Mouse (Mus musculus): ENCODE data around the gene Ggta1.

- TF ChIP-seq EP300 (IDR thresholded peaks at IDR 0.05; ENCODE audit: low read depth), result no peak
- no peak; the same call in 1 of the 2 replicates for TF ChIP-seq CTCF (IDR thresholded peaks at IDR 0.05; ENCODE audit: low read depth)
Measured at GRCm38 (mm10) chr2:35461971-35462787, 852 bp downstream of the Ggta1 start.
